Mouse (Mus musculus) myocyte (in vitro differentiated cells): ENCODE data around the gene Apol9b. TPM values are rescaled to one million over a fixed set of nuclear protein-coding genes. Genes with fewer than 3 reads are reported as not detected.

Experiments
- H3K27me3 ChIP-seq: one replicate; pipeline ENCODE4 v1.6.1; 2011; ENCODE audit not compliant: control insufficient read depth, insufficient read depth, insufficient read length
- H3K36me3 ChIP-seq: one replicate; pipeline ENCODE4 v1.6.1; 2011; ENCODE audit not compliant: control insufficient read depth, insufficient read depth
- H3K4me2 ChIP-seq: one replicate; pipeline ENCODE4 v1.6.1; 2011; ENCODE audit warnings: low read depth, control low read depth
- H3K4me3 ChIP-seq: one replicate; pipeline ENCODE4 v1.5.1; 2011; ENCODE audit warnings: mild to moderate bottlenecking, control low read depth, moderate library complexity
- H3K79me2 ChIP-seq: one replicate; pipeline ENCODE4 v1.6.1; 2011; ENCODE audit not compliant: control insufficient read depth, insufficient read depth
- H3ac ChIP-seq: one replicate; pipeline ENCODE4 v1.6.1; 2011; ENCODE audit not compliant: control insufficient read depth, insufficient read length
- CEBPB ChIP-seq: IDR thresholded peaks from 2 replicates; pipeline ENCODE4 v1.6.1; 2011; ENCODE audit warnings: mild to moderate bottlenecking, moderate library complexity; ENCODE audit not compliant: poor library complexity, insufficient read depth, severe bottlenecking
- E2F4 ChIP-seq: IDR thresholded peaks from one replicate; pipeline ENCODE4 v1.6.1; 2011; ENCODE audit warnings: mild to moderate bottlenecking, control low read depth, moderate library complexity; ENCODE audit not compliant: insufficient read depth
- MAX ChIP-seq: IDR thresholded peaks from one replicate; pipeline ENCODE4 v1.6.1; 2011; ENCODE audit warnings: low read depth, mild to moderate bottlenecking, control low read depth
- MYOD1 ChIP-seq, 3 experiments: IDR thresholded peaks; one replicate each; pipeline ENCODE4 v1.6.1; 2011; ENCODE audit warnings: control low read depth in 2 of 3, low read depth in 2 of 3, mild to moderate bottlenecking in 2 of 3, moderate library complexity in 1 of 3; ENCODE audit not compliant: insufficient read length in 2 of 3, control insufficient read depth in 1 of 3
- MYOG ChIP-seq, 3 experiments: IDR thresholded peaks; one replicate each; pipeline ENCODE4 v1.6.1; 2011; ENCODE audit warnings: control low read depth in 2 of 3, low read depth in 2 of 3, mild to moderate bottlenecking in 2 of 3; ENCODE audit not compliant: insufficient read length in 2 of 3, control insufficient read depth in 1 of 3, insufficient read depth in 1 of 3
- POLR2A ChIP-seq: IDR thresholded peaks from one replicate; pipeline ENCODE4 v1.6.1; 2011; ENCODE audit warnings: low read depth, mild to moderate bottlenecking, control low read depth, moderate library complexity; ENCODE audit not compliant: insufficient read length
- POLR2AphosphoS2 ChIP-seq: IDR thresholded peaks from one replicate; pipeline ENCODE4 v1.6.1; 2011; ENCODE audit warnings: low read depth, control low read depth; ENCODE audit not compliant: insufficient read length
- REST ChIP-seq: IDR thresholded peaks from one replicate; pipeline ENCODE4 v1.6.1; 2011; ENCODE audit warnings: mild to moderate bottlenecking, control low read depth, moderate library complexity; ENCODE audit not compliant: insufficient read depth, insufficient read length
- SRF ChIP-seq: IDR thresholded peaks from one replicate; pipeline ENCODE4 v1.6.1; 2011; ENCODE audit warnings: low read depth; ENCODE audit not compliant: control insufficient read depth, insufficient read length
- TCF12 ChIP-seq: IDR thresholded peaks from one replicate; pipeline ENCODE4 v1.6.1; 2011; ENCODE audit warnings: mild to moderate bottlenecking, control low read depth; ENCODE audit not compliant: poor library complexity, insufficient read depth, severe bottlenecking
- TCF3 ChIP-seq: IDR thresholded peaks from one replicate; pipeline ENCODE4 v1.6.1; 2011; ENCODE audit warnings: low read depth, control low read depth; ENCODE audit not compliant: insufficient read length
- USF1 ChIP-seq: IDR thresholded peaks from one replicate; pipeline ENCODE4 v1.6.1; 2011; ENCODE audit warnings: low read depth, mild to moderate bottlenecking, control low read depth, moderate library complexity
- polyA plus RNA-seq: library from polyadenylated mRNA; unstranded; fragments of >200 nt; fragmentation: generic; extraction: Trizol; gene quantifications from one replicate; pipeline ENCODE4 v1.2.1, GENCODE M21; 2012; ENCODE audit warnings: missing spikeins

Apol9b gene
- polyA plus RNA-seq, 1 experiment: 63.1 TPM

DNA sequence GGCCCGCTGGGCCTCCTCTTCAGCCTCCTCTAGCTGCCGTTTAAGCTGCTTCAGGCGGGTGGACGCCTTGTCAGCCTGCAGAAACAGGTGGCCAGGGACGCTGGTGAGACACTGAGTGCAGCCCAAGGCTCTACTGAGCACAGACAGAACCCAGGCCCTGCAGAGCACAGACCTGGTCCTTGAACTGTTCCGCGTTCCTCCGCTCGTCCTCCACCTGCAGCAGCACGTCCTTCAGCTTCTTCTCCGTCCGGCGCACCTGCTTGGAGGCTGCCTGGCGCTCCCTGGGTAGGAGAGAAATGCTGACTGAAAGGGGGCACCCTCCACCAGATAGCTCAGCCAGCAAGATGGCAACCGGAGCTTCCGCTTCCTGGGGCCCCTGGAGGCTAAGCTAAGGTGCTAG, 34.2 kb downstream of the Apol9b start:
- Histone ChIP-seq H3K4me3 (no peak overlapping the region), H3ac (no peak overlapping the region), H3K4me2 (no peak overlapping the region), H3K79me2 (no peaks in the 10 kb centered on the region), H3K27me3 (no peaks in the 10 kb centered on the region), H3K36me3 (peaks cover 76% of the 10 kb centered on the region)
- TF ChIP-seq TCF3 (no peak), MYOG (IDR thresholded peaks at IDR 0.05; ENCODE audit: control insufficient read depth in 1 of 3, insufficient read depth in 1 of 3, insufficient read length in 2 of 3, low read depth in 2 of 3) (no peak), POLR2AphosphoS2 (peak; percentile 92), E2F4 (no peak), TCF12 (no peak), POLR2A (peak; percentile 45), SRF (no peak)

GRCm38 (mm10) chr15:77763702-77764101, 34.9 kb downstream of the Apol9b start:
- Histone ChIP-seq H3K4me3 (no peak overlapping the region), H3K4me2 (no peak overlapping the region), H3K27me3 (no peaks in the 10 kb centered on the region)

DNA sequence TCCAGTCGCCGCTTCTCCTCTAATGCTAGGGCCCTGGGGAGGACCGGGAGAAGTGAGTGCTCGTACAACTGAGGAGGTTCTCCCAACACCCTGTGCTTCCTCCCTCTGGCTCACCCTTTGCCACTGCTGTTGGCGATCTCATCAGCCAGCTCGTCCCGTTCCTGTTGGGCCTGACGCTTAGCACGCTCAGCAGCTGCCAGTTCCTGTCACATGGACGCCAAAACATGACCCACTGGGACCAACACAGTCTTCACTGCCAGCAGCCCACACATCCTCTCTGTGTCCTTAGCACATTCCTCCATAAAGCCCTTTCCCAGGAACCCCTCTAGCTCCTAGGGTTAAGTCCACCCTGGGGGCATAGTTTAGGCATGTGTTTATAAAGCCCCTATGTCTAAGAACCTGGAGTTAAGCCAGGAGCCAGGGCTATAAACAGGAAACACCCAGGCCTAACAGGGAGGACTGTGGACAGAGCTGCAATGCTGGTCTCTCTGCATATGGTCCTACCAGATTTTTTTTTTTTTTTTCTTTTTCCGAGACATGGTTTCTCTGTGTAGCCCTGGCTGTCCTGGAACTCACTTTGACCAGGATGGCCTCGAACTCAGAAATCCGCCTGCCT, 35.7 kb downstream of the Apol9b start:
- TF ChIP-seq MYOD1 (IDR thresholded peaks at IDR 0.05; ENCODE audit: control insufficient read depth in 1 of 3, insufficient read length in 2 of 3, low read depth in 2 of 3): peak in 2 of 3 experiments; percentile 36 to 86
- no peak for TF ChIP-seq REST
- TF ChIP-seq SRF: no peak
- no peak for TF ChIP-seq TCF3
- no peak for TF ChIP-seq TCF12
- no peak for TF ChIP-seq MYOG (IDR thresholded peaks at IDR 0.05; ENCODE audit: control insufficient read depth in 1 of 3, insufficient read depth in 1 of 3, insufficient read length in 2 of 3, low read depth in 2 of 3)
- TF ChIP-seq E2F4: no peak
- TF ChIP-seq CEBPB: no peak
- TF ChIP-seq MAX: no peak
- no peak for TF ChIP-seq USF1
- no peak for TF ChIP-seq POLR2A
- TF ChIP-seq POLR2AphosphoS2: peak; percentile 18
- Histone ChIP-seq H3K4me2 (no peak overlapping the region), H3K4me3 (no peak overlapping the region), H3K36me3 (peaks cover 90% of the 10 kb centered on the region), H3K27me3 (no peaks in the 10 kb centered on the region), H3K79me2 (no peaks in the 10 kb centered on the region), H3ac (no peak overlapping the region)

More at GRCm38 (mm10) chr15:77763702-77764101, 34.9 kb downstream of the Apol9b start:
- Histone ChIP-seq H3ac (no peak overlapping the region), H3K36me3 (peaks cover 82% of the 10 kb centered on the region), H3K79me2 (no peaks in the 10 kb centered on the region)
- TF ChIP-seq SRF (no peak), REST (no peak), POLR2AphosphoS2 (peak; percentile 27), POLR2A (no peak), MAX (no peak)

DNA sequence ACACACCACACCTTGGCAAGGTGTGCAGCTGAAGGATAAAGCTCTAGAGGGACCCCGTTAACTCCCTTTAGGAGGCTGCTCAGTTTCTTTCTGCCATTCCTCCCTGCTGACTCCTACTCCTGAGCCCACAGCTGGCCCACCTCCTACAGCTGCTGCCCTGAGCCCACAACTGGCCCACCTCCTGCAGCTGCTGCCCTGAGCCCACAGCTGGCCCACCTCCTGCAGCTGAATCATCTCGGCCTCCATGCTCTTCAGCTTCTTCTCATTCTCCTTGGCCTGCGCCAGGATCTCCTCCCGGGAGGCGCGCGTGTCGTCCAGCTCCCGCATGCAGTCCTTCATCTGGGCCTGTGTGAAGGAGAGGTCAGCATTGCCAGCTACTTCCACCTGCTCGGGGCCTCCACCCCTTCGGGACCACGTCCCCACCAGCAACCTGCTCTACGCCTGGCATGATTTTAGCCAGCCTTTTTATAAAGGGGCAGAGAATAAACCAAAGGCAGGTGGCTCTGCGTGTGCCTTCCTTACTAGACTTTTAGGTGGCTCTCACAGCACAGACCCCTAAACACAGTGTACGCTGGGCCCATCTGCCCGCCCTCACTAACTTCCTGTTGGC, 36.8 kb downstream of the Apol9b start:
- Histone ChIP-seq H3K4me2 (no peak overlapping the region), H3K36me3 (peaks cover 96% of the 10 kb centered on the region), H3K4me3 (no peak overlapping the region), H3ac (no peak overlapping the region), H3K79me2 (no peaks in the 10 kb centered on the region), H3K27me3 (no peaks in the 10 kb centered on the region)
- TF ChIP-seq TCF12 (no peak), POLR2AphosphoS2 (peak; percentile 70), REST (no peak), POLR2A (peak; percentile 26), MYOG (IDR thresholded peaks at IDR 0.05; ENCODE audit: control insufficient read depth in 1 of 3, insufficient read depth in 1 of 3, insufficient read length in 2 of 3, low read depth in 2 of 3) (peak in 2 of 3 experiments; percentile 65 to 72), MYOD1 (IDR thresholded peaks at IDR 0.05; ENCODE audit: control insufficient read depth in 1 of 3, insufficient read length in 2 of 3, low read depth in 2 of 3) (peak in 2 of 3 experiments; percentile 67 to 96), TCF3 (peak; percentile 21)

- peaks cover 4% of the 10 kb centered on the region for H3K79me2 ChIP-seq
- no peak overlapping the region for H3K4me3 ChIP-seq
- no peak for TF ChIP-seq MYOD1 (IDR thresholded peaks at IDR 0.05; ENCODE audit: control insufficient read depth in 1 of 3, insufficient read length in 2 of 3, low read depth in 2 of 3)
- no peak for TF ChIP-seq E2F4
- no peak for TF ChIP-seq CEBPB
- no peak for TF ChIP-seq REST
- TF ChIP-seq MYOG (IDR thresholded peaks at IDR 0.05; ENCODE audit: control insufficient read depth in 1 of 3, insufficient read depth in 1 of 3, insufficient read length in 2 of 3, low read depth in 2 of 3): no peak
- TF ChIP-seq POLR2A: peak; percentile 6
- peak; percentile 47 for TF ChIP-seq POLR2AphosphoS2
- TF ChIP-seq USF1: no peak
- no peak overlapping the region for H3ac ChIP-seq
- peaks cover 99% of the 10 kb centered on the region for H3K36me3 ChIP-seq
- no peaks in the 10 kb centered on the region for H3K27me3 ChIP-seq
- no peak overlapping the region for H3K4me2 ChIP-seq
These were observed 38.1 kb downstream of the Apol9b start for GRCm38 (mm10) chr15:77766981-77767380.
